Mouse (Mus musculus): ENCODE measurements around the gene Hist1h4i.

Gene Hist1h4i

GRCm38 (mm10) chr13:22036986-22037385, 4.2 kb downstream of the Hist1h4i start:
- no peak for DNase-seq (ENCODE audit: low read depth)

- DNase-seq (ENCODE audit: low read depth), result peak; percentile 90
Measured at GRCm38 (mm10) chr13:22036149-22036956, 4.8 kb downstream of the Hist1h4i start.

GRCm38 (mm10) chr13:22035267-22036148, 5.7 kb downstream of the Hist1h4i start, which contains the start of the genes Hist1h2ah and Hist1h2bk:
Gene Hist1h2ah (minus strand): TSS chr13:22035568.
Gene Hist1h2bk (plus strand): TSS chr13:22035870.
- peak; percentile 100 for DNase-seq (ENCODE audit: low read depth)

GRCm38 (mm10) chr13:22034443-22035266, 6.5 kb downstream of the Hist1h4i start:
- peak; percentile 89 for DNase-seq (ENCODE audit: low read depth)

- DNase-seq (ENCODE audit: low read depth), result peak; percentile 82
Measured at GRCm38 (mm10) chr13:22033741-22034442, 7.3 kb downstream of the Hist1h4i start.

- DNase-seq (ENCODE audit: low read depth), result peak; percentile 79
Measured at GRCm38 (mm10) chr13:22030493-22030892, 10.7 kb downstream of the Hist1h4i start.

GRCm38 (mm10) chr13:22029928-22030327, 11.2 kb downstream of the Hist1h4i start:
- DNase-seq (ENCODE audit: low read depth), result peak; percentile 89

- DNase-seq (ENCODE audit: low read depth), result peak; percentile 98
Measured at GRCm38 (mm10) chr13:22028673-22029460, 12.3 kb downstream of the Hist1h4i start.

GRCm38 (mm10) chr13:22026058-22027031, 14.8 kb downstream of the Hist1h4i start:
- DNase-seq (ENCODE audit: low read depth), result peak; percentile 90

- peak; percentile 97 for DNase-seq (ENCODE audit: low read depth)
Measured at GRCm38 (mm10) chr13:22022241-22022640, 18.9 kb downstream of the Hist1h4i start.

- DNase-seq (ENCODE audit: low read depth), result peak; percentile 74
Measured at GRCm38 (mm10) chr13:22021581-22021980, 19.6 kb downstream of the Hist1h4i start.

- peak; percentile 88 for DNase-seq (ENCODE audit: low read depth)
Measured at GRCm38 (mm10) chr13:22020901-22021339, 20.2 kb downstream of the Hist1h4i start.

- DNase-seq (ENCODE audit: low read depth), result no peak
Measured at GRCm38 (mm10) chr13:22019934-22020835, 21.0 kb downstream of the Hist1h4i start.

GRCm38 (mm10) chr13:22015479-22016450, 25.4 kb downstream of the Hist1h4i start:
- DNase-seq (ENCODE audit: low read depth), result peak; percentile 95

GRCm38 (mm10) chr13:22014411-22014845, 26.7 kb downstream of the Hist1h4i start:
- no peak for DNase-seq (ENCODE audit: low read depth)

GRCm38 (mm10) chr13:22013716-22014115, 27.4 kb downstream of the Hist1h4i start:
- DNase-seq (ENCODE audit: low read depth), result no peak

GRCm38 (mm10) chr13:22009642-22010041, 31.5 kb downstream of the Hist1h4i start, which contains the start of gene Prss16:
Gene Prss16 (minus strand): TSS chr13:22009742.
- no peak for DNase-seq (ENCODE audit: low read depth)
